Mouse (Mus musculus): ENCODE data around the gene Adprh. TPM values are rescaled to one million over a fixed set of nuclear protein-coding genes. Genes with fewer than 3 reads are reported as not detected.

Adprh gene
- polyA plus RNA-seq, 1 experiment from 2014 or later, result 152 TPM

DNA sequence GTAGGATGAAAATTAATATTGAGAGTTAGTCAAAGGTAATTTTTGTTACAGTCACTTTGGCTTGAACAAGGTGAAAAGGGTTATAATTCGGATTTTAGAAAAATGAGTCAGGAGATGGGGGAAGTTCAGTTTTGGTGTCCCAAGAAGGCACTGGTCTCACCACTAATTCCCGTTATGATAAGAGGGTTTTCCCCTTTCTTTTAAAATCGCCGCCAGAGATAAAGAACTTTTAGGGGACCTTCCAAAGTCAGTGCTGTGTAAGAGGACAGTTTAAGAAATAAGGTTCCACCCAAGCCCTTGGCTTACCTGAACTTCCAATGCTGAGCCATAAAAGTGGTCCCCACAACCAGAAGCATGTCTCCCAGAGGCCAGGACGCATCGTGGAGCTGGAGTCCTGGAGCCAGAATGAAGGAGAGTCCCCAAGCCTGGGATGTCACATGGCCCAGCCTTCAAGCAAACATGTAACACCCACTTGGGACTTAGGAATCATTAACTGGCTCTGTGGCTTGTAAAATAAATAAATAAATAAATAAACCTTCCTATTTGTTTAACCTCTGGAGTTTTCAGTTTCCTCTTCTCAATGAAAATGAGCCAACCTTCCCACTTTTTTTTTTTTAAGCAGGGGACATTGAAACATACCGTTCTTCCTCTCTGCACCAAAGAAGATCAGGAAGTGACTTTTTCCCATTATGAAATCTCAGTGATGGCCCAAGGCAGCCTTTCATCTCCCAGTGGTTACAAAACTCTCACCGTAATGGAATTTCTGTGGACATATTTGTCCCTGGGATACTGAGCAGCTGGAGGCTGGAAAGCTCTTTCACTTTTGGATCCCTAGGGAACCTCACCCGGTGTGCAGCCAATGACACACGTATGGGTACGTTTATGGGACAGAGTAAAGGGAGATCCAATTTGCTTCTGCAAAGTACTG, 19.7 kb downstream of the Adprh start, which contains the start of gene Pla1a:
TSS of gene Pla1a (minus strand) at position 648 of the 928 bp plus-strand sequence.
- ATAC-seq (replicated peaks), result no peak
- Histone ChIP-seq H3K27me3 (replicated peaks) (no peaks in the 10 kb centered on the region), H3K4me3 (no peak within 1 kb of the TSS), H3K27ac (no peak within 1 kb of the TSS), H3K4me2 (no peak within 1 kb of the TSS), H3K9ac (no peak within 1 kb of the TSS), H3K4me1 (no peaks in the 10 kb centered on the region), H3K9me3 (no peaks in the 10 kb centered on the region), H3K36me3 (replicated peaks) (no peaks in the 10 kb centered on the region)
- WGBS, result 84% methylated on average over 11 of the region's 11 CpGs

- Histone ChIP-seq H3K27me3 (replicated peaks) (no peaks in the 10 kb centered on the region), H3K36me3 (replicated peaks) (no peaks in the 10 kb centered on the region), H3K4me1 (no peaks in the 10 kb centered on the region), H3K27ac (no peak overlapping the region), H3K4me2 (no peak overlapping the region), H3K9ac (no peak overlapping the region), H3K4me3 (no peak overlapping the region), H3K9me3 (no peaks in the 10 kb centered on the region)
- WGBS, result 43% methylated on average over 13 of the region's 13 CpGs
- no peak for ATAC-seq (replicated peaks)
Measured at GRCm38 (mm10) chr16:38431446-38432185, 20.9 kb downstream of the Adprh start.

GRCm38 (mm10) chr16:38425799-38426198, 26.7 kb downstream of the Adprh start:
- Histone ChIP-seq H3K4me1 (no peaks in the 10 kb centered on the region), H3K4me3 (no peak overlapping the region), H3K4me2 (no peak overlapping the region), H3K27ac (no peak overlapping the region), H3K36me3 (replicated peaks) (no peaks in the 10 kb centered on the region), H3K9me3 (no peaks in the 10 kb centered on the region), H3K27me3 (replicated peaks) (no peaks in the 10 kb centered on the region), H3K9ac (no peak overlapping the region)
- ATAC-seq (replicated peaks), result no peak
- 86% methylated on average over 1 of the region's 1 CpGs for WGBS

- Histone ChIP-seq H3K4me2 (no peak overlapping the region), H3K27me3 (replicated peaks) (no peaks in the 10 kb centered on the region), H3K27ac (no peak overlapping the region), H3K36me3 (replicated peaks) (no peaks in the 10 kb centered on the region), H3K4me3 (no peak overlapping the region), H3K9me3 (no peaks in the 10 kb centered on the region), H3K4me1 (no peaks in the 10 kb centered on the region), H3K9ac (no peak overlapping the region)
- no peak for ATAC-seq (replicated peaks)
- WGBS, result 88% methylated on average over 2 of the region's 2 CpGs
Measured at GRCm38 (mm10) chr16:38425374-38425773, 27.1 kb downstream of the Adprh start.

DNA sequence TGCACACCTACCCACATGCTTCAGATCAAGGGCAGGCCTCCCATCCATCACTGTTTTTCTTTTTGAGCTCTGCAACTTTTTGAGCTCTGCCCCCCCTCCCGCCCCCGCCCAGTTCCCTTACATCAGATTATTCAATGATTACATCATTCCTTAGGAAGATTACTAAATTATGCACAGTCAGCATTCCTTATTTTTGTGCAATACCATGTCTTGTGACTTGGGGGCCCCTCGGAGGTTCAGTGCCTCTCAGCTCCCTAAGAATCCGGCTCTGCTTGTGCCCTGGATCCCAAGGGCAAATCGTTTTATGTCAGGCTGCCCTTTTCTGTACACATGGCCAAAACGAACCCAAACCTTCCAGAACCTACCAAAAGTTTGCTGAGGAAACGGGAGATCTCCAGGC, 37.5 kb downstream of the Adprh start:
- H3K4me1 ChIP-seq, result no peaks in the 10 kb centered on the region
- H3K36me3 ChIP-seq (replicated peaks), result no peaks in the 10 kb centered on the region
- H3K4me2 ChIP-seq, result no peak overlapping the region
- no peak overlapping the region for H3K4me3 ChIP-seq
- no peak overlapping the region for H3K9ac ChIP-seq
- 77% methylated on average over 7 of the region's 7 CpGs for WGBS
- no peak for ATAC-seq (replicated peaks)
- H3K9me3 ChIP-seq, result no peaks in the 10 kb centered on the region
- no peaks in the 10 kb centered on the region for H3K27me3 ChIP-seq (replicated peaks)
- no peak overlapping the region for H3K27ac ChIP-seq

DNA sequence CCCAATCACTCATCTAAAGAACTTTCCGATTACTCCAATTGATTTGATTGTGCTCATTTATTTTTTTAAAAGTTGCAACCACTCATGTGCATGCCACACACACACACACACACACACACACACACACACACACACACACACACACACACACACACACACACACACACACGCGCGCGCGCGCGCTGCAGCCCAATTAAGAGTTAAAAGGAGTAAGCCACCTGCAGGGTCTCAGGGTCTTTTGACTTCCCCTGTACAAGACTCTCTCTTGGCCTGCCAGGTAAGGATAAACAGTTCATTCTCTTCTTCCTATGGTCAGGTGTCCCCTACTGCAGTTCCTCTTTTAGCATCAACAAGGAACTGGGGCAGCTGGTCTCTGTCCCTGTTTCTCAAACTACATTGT, 44.1 kb downstream of the Adprh start:
- Histone ChIP-seq H3K9me3 (no peaks in the 10 kb centered on the region), H3K9ac (no peak overlapping the region), H3K27me3 (replicated peaks) (no peaks in the 10 kb centered on the region), H3K36me3 (replicated peaks) (no peaks in the 10 kb centered on the region), H3K27ac (no peak overlapping the region), H3K4me3 (no peak overlapping the region), H3K4me2 (no peak overlapping the region), H3K4me1 (no peaks in the 10 kb centered on the region)
- no peak for ATAC-seq (replicated peaks)
- 98% methylated on average over 8 of the region's 8 CpGs for WGBS

DNA sequence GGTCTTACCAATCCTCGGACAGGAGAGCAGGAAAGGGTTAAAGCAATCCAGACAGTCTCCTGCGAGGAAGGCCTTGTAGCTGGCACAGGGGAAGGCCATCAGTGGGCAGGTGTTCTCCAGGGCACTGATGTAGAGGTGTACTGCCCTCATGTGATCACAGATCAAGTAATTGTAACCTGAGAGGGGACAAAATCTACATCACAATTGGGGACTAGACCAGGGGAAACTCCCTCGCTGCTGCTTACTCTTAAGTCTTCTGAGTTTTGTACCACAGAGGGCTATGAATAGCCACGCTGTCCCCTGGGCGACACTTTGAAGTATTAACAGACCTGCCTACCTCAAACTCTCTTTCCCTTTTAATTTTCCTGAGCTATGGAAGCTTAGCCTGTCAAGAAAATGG, 44.9 kb downstream of the Adprh start:
- Histone ChIP-seq H3K27ac (no peak overlapping the region), H3K36me3 (replicated peaks) (no peaks in the 10 kb centered on the region), H3K4me3 (no peak overlapping the region), H3K27me3 (replicated peaks) (no peaks in the 10 kb centered on the region), H3K9ac (no peak overlapping the region), H3K4me2 (no peak overlapping the region), H3K4me1 (no peaks in the 10 kb centered on the region), H3K9me3 (no peaks in the 10 kb centered on the region)
- 39% methylated on average over 5 of the region's 5 CpGs for WGBS
- no peak for ATAC-seq (replicated peaks)

DNA sequence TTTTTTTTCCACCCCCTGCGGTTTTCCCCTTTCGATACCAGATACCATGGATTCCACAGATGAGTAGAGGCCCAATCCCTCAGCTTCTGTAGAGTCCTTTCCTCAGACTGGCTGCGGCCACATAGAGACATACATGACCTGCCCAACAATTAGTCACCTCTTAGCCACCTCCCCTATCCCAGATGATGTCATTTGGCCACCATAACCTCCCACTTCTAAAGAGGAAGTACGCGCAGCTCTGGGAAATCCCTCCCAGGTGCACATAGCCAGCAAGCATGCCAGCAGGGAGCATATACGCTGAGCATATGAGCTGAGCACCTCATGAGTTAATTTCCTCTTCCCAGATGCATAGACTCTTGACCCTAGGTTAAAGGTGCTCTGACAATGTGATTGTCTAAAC, 45.8 kb downstream of the Adprh start:
- Histone ChIP-seq H3K4me1 (no peaks in the 10 kb centered on the region), H3K4me3 (no peak overlapping the region), H3K9ac (no peak overlapping the region), H3K36me3 (replicated peaks) (no peaks in the 10 kb centered on the region), H3K9me3 (no peaks in the 10 kb centered on the region), H3K27me3 (replicated peaks) (no peaks in the 10 kb centered on the region), H3K4me2 (no peak overlapping the region), H3K27ac (no peak overlapping the region)
- WGBS, result 83% methylated on average over 6 of the region's 6 CpGs
- no peak for ATAC-seq (replicated peaks)

DNA sequence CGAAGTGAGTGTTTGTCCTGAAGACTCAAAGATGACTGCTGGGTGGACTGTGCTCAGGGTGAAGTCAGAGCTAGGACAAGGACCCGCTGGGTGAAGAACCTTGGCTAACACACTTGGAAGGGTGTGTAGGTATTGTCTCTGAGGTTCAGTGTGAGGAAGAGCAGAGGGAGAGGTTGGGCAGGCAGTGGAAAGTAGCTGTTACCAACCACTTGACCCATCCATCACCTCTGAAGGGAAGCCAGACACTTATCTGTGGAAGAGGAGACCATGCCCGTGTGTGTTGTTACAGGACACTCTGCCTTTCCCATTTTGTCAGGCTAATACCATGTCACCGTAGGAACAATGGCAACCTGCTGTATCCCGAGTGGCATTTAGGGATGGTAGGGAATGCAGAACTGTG, 46.2 kb downstream of the Adprh start:
- no peak overlapping the region for H3K4me3 ChIP-seq
- no peaks in the 10 kb centered on the region for H3K27me3 ChIP-seq (replicated peaks)
- no peak overlapping the region for H3K9ac ChIP-seq
- no peak overlapping the region for H3K4me2 ChIP-seq
- ATAC-seq (replicated peaks), result no peak
- no peaks in the 10 kb centered on the region for H3K4me1 ChIP-seq
- 76% methylated on average over 5 of the region's 5 CpGs for WGBS
- H3K9me3 ChIP-seq, result no peaks in the 10 kb centered on the region
- H3K27ac ChIP-seq, result no peak overlapping the region
- H3K36me3 ChIP-seq (replicated peaks), result no peaks in the 10 kb centered on the region

GRCm38 (mm10) chr16:38403639-38404038, 48.9 kb downstream of the Adprh start:
- WGBS, result 84% methylated on average over 7 of the region's 7 CpGs
- H3K9me3 ChIP-seq, result no peaks in the 10 kb centered on the region

GRCm38 (mm10) chr16:38401468-38401867, 51.0 kb downstream of the Adprh start:
- WGBS, result 82% methylated on average over 6 of the region's 6 CpGs
- Histone ChIP-seq H3K4me1 (peaks cover 13% of the 10 kb centered on the region), H3K9me3 (no peaks in the 10 kb centered on the region), H3K27ac (no peak overlapping the region), H3K4me2 (no peak overlapping the region), H3K27me3 (replicated peaks) (no peaks in the 10 kb centered on the region), H3K9ac (no peak overlapping the region), H3K36me3 (replicated peaks) (no peaks in the 10 kb centered on the region), H3K4me3 (no peak overlapping the region)
- ATAC-seq (replicated peaks), result no peak

More at GRCm38 (mm10) chr16:38403639-38404038, 48.9 kb downstream of the Adprh start:
- no peaks in the 10 kb centered on the region for H3K36me3 ChIP-seq (replicated peaks)
- H3K4me3 ChIP-seq, result no peak overlapping the region
- H3K9ac ChIP-seq, result no peak overlapping the region
- peaks cover 13% of the 10 kb centered on the region for H3K4me1 ChIP-seq
- no peak overlapping the region for H3K4me2 ChIP-seq
- H3K27ac ChIP-seq, result no peak overlapping the region
- no peak for ATAC-seq (replicated peaks)
- no peaks in the 10 kb centered on the region for H3K27me3 ChIP-seq (replicated peaks)

DNA sequence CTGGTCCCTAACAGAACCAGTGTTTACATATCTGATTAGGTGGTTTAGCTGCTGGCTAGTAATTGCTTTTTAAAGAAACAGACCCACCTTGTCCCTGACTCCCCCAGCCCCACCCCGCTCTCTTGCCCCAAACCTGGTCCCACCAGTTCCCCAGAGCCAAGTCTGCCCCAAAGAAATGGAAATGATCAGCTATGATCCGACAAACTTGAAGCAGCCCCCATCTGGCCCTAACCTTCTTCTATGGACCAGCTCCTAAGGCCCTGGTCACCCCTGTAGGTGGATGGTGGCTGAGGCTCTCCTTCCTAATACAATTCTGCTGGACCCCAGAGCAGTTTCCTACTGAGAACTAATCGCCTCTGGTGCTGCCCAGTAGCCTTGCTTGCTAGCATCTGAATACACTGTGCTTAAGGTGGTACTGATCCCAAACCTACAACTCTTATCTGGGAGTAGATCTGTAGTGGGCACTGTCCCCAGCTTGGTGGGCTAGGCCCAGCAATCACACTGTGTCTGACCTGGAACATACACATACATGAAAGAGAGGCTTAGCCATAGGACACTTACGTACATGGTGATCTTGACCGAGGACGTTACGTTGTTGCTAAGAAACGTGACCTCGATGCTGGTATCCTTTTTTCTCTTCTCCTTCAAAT, 52.1 kb downstream of the Adprh start:
- peak overlapping the region; percentile 70 for H3K27ac ChIP-seq
- H3K4me3 ChIP-seq, result peak overlapping the region; percentile 31
- no peaks in the 10 kb centered on the region for H3K9me3 ChIP-seq
- WGBS, result 73% methylated on average over 9 of the region's 9 CpGs
- ATAC-seq (replicated peaks), result peak; percentile 43
- H3K4me1 ChIP-seq, result peaks cover 13% of the 10 kb centered on the region
- H3K9ac ChIP-seq, result peak overlapping the region; percentile 29; the same call in 1 of the 2 replicates
- no peaks in the 10 kb centered on the region for H3K27me3 ChIP-seq (replicated peaks)
- H3K4me2 ChIP-seq, result peak overlapping the region; percentile 50
- H3K36me3 ChIP-seq (replicated peaks), result no peaks in the 10 kb centered on the region

All from midbrain, embryonic 15.5 days (tissue).